Mouse (Mus musculus) E14TG2a.4 (cell line): ENCODE results near the gene Olfr533.
"Not testable (repeated sequence)": the region's sequence is repeated elsewhere in the genome, so short reads cannot be mapped to it uniquely, and the experiment has no call there.

Experiments used
- CTCF ChIP-seq: conservative IDR thresholded peaks from 2 replicates; pipeline ENCODE4 v1.5.1; 2014; ENCODE audit warnings: low read length
- NANOG ChIP-seq: IDR thresholded peaks from 2 replicates; pipeline ENCODE4 v1.6.1; 2014; ENCODE audit warnings: borderline replicate concordance, low read length, mixed read lengths

DNA sequence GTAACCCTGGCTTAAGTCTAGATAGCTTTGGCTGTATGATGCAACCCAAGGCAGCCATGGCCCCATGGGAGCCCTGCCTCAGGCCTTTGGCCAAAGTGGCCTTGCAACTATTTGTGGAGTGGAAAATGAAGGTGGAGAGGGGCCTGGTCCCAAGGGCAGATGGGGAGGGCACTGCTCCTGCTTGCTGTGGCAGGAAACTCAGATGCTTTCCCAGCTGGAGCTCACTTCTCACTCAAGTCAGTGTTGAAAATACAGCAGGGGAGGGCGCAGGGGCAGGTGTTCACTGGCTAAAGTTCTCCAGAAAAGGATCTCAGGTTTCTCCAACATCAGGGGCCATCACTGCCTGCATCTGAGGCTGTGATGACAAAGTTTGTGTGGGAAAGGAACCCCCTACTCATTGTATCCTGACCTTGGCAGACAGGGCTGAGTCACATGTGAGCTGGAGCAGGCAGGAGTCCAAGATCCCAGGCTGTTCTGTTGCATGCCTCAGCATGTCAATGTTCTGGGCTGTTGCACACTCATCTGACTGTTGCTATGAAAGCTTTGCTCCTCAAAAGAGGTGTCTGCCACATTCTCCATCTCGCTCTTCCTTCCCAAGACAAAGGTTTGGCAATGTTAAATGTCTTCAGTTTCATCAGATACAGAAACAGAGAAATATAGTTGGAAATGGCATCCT is 44.3 kb downstream of the Olfr533 start, which contains the start of gene Olfr536:
- TF ChIP-seq CTCF, NANOG: not testable (repeated sequence)
